Mouse (Mus musculus) hindbrain, postnatal 0 days (tissue): ENCODE measurements around the gene Phkb. TPM values are rescaled to one million over a fixed set of nuclear protein-coding genes. Genes with fewer than 3 reads are reported as not detected.

Experiments used
- ATAC-seq: fragments of 200-750 bp; cut with Nextera tagmentation; 2 replicates; pipeline ENCODE4 v1.8.0; 2017; ENCODE audit warnings: mild to moderate bottlenecking, moderate TSS enrichment, moderate library complexity
- DNase-seq: peaks from one replicate; pipeline ENCODE4 v3.0.0-alpha.2; 2015; ENCODE audit warnings: low spot score
- H3K27ac ChIP-seq: fragments of 300-500 bp; sonication (generic); 2 replicates; pipeline ENCODE4 v1.5.1; 2014; ENCODE audit warnings: mild to moderate bottlenecking
- H3K27me3 ChIP-seq: fragments of 300-500 bp; sonication (generic); 2 replicates; pipeline ENCODE4 v1.6.1; 2014; ENCODE audit warnings: low read length, mixed read lengths; ENCODE audit not compliant: insufficient read depth
- H3K36me3 ChIP-seq: fragments of 300-500 bp; sonication (generic); 2 replicates; pipeline ENCODE4 v1.6.1; 2014; ENCODE audit warnings: low read length, mixed read lengths; ENCODE audit not compliant: insufficient read depth
- H3K4me1 ChIP-seq: fragments of 300-500 bp; sonication (generic); 2 replicates; pipeline ENCODE4 v1.6.1; 2014; ENCODE audit warnings: antibody characterized with exemption, low read length, mixed read lengths; ENCODE audit not compliant: insufficient read depth
- H3K4me2 ChIP-seq: fragments of 300-500 bp; sonication (generic); 2 replicates; pipeline ENCODE4 v1.6.1; 2014; ENCODE audit warnings: low read depth, mild to moderate bottlenecking, low read length, moderate library complexity, mixed read lengths
- H3K4me3 ChIP-seq: fragments of 300-500 bp; sonication (generic); 2 replicates; pipeline ENCODE4 v1.5.1; 2014; ENCODE audit warnings: low read length
- H3K9ac ChIP-seq: fragments of 300-500 bp; sonication (generic); replicated peaks from 2 replicates; pipeline ENCODE4 v1.6.1; 2014; ENCODE audit warnings: mild to moderate bottlenecking, low read length, moderate library complexity, mixed read lengths
- H3K9me3 ChIP-seq: fragments of 300-500 bp; sonication (generic); 2 replicates; pipeline ENCODE4 v1.6.1; 2016; ENCODE audit warnings: low read length, mixed read lengths
- CTCF ChIP-seq: IDR thresholded peaks from 2 replicates; pipeline ENCODE4 v1.5.1; 2016; ENCODE audit warnings: antibody characterized with exemption, control low read depth, low read depth
- WGBS: fragments of 180-500 bp; shearing (Covaris S2); extraction: QIAGEN DNeasy Blood & Tissue Kit; methylation state at CpG from one replicate; pipeline ENCODE4 v1.1.7; 2014; 5-methylcytosine and 5-hydroxymethylcytosine counted together
- polyA plus RNA-seq: library from polyadenylated mRNA; unstranded; fragments of >200 nt; fragmentation: Nextera tagmentation; extraction: Ambion mirVana; gene quantifications from 2 replicates; pipeline ENCODE4 v1.2.1, GENCODE M21; 2015
- total RNA-seq: library from RNA; depleted of rRNA; stranded (reverse); fragments of >200 nt; gene quantifications from 2 replicates; pipeline ENCODE4 v1.2.3, GENCODE M21; 2014

Gene Phkb
- total and polyA plus RNA-seq, 2 experiments from 2014 or later, result 31.8 to 34.7 TPM

DNA sequence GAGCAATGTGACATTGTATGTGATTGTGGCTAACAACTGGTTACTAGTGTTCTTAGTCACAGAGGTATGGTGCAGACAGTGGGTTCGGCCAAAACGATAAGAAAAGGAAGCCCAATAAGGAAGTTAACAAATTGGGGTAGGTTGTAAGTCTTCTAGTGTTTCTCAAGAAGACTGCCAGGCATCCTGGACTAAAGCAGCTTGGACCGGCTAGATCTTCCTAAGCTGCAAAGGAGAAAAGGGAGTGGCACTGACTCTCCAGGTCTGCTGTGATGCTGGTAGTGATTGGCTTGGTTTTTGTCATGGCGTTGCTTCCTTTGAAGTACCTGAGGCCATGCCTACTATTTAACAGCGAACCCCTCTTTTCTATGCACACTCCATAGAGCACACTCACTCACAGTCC, 95.4 kb downstream of the Phkb start:
- TF ChIP-seq CTCF, result no peak
- no peaks in the 10 kb centered on the region for H3K36me3 ChIP-seq
- WGBS, result 89% methylated on average over 5 of the region's 5 CpGs
- no peak overlapping the region for H3K4me2 ChIP-seq
- no peak overlapping the region for H3K4me3 ChIP-seq
- H3K27me3 ChIP-seq, result no peaks in the 10 kb centered on the region
- no peaks in the 10 kb centered on the region for H3K9me3 ChIP-seq
- H3K9ac ChIP-seq, result no peak overlapping the region
- no peaks in the 10 kb centered on the region for H3K4me1 ChIP-seq
- DNase-seq (no peak), ATAC-seq (no peak)
- H3K27ac ChIP-seq, result no peak overlapping the region

DNA sequence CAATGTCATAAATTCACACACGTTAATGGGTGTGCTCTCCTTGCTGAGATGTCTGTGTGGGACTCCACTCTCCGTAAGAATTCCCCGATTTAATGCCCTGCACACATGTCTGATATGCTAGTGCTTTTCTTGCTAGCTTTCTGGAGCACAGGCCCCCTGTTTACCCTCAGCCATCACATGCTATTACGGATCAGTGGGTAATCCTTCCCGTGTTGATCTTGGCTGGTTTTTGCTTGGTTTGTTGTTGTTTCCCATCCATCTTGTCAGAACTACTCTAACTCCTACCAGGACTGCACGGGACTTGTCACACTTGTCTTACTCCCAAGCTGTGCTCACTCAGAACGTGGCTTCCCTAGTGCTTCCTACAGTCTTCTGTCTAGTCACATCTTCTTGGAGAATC, 96.6 kb downstream of the Phkb start:
- peak; percentile 4 for DNase-seq
- Histone ChIP-seq H3K9ac (no peak overlapping the region), H3K9me3 (no peaks in the 10 kb centered on the region), H3K27me3 (no peaks in the 10 kb centered on the region), H3K4me2 (no peak overlapping the region), H3K4me3 (no peak overlapping the region), H3K27ac (no peak overlapping the region), H3K36me3 (no peaks in the 10 kb centered on the region), H3K4me1 (no peaks in the 10 kb centered on the region)
- WGBS, result 81% methylated on average over 7 of the region's 7 CpGs
- no peak for ATAC-seq
- no peak for TF ChIP-seq CTCF

DNA sequence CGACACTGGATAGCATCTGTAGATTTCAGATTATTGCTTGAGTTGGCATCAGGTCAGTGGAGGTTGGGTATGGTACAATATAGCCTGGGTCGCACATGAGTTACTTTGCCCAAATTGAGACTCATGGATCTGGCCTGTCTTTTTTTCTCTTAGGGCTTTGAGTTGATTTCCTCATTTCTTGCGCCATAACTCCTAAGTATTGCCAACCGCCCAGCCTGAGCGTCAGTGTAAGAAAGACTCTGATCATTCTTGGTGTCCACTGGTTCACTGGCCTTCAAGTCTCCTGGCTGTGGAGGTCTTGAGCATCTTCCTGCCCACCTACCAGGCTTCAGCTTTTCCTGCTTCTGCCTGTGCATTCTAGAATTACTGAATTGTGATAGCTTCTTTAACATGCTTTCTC, 104.1 kb downstream of the Phkb start:
- Histone ChIP-seq H3K4me1 (no peaks in the 10 kb centered on the region), H3K9ac (no peak overlapping the region), H3K27me3 (no peaks in the 10 kb centered on the region), H3K36me3 (no peaks in the 10 kb centered on the region), H3K4me3 (no peak overlapping the region), H3K27ac (no peak overlapping the region), H3K9me3 (no peaks in the 10 kb centered on the region), H3K4me2 (no peak overlapping the region)
- no peak for ATAC-seq
- WGBS, result 98% methylated on average over 5 of the region's 5 CpGs
- no peak for DNase-seq
- TF ChIP-seq CTCF, result no peak

DNA sequence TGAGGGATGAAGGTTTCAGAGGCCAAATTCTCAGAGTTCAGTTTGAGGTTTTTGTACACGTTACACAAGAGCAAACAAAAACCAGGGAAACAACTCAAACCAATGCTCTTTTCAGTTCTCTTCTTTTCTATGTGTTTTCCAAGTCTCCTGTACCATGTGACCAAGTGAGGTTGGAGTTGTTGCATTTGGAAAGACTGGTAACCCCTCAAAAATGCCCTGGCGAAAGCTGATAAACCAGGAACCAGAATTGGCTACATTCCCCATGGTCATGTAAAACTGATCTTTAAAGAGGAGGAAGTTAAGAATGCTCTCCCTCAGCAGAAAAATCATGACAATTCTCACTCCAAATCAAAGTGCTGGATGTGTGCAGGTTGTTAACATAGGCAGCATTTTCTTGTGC, 117.6 kb downstream of the Phkb start:
- no peak for ATAC-seq
- Histone ChIP-seq H3K36me3 (no peaks in the 10 kb centered on the region), H3K9me3 (no peaks in the 10 kb centered on the region), H3K4me3 (no peak overlapping the region), H3K4me2 (no peak overlapping the region), H3K9ac (no peak overlapping the region), H3K27me3 (no peaks in the 10 kb centered on the region), H3K27ac (no peak overlapping the region), H3K4me1 (no peaks in the 10 kb centered on the region)
- WGBS, result 97% methylated on average over 2 of the region's 2 CpGs
- TF ChIP-seq CTCF, result no peak
- no peak for DNase-seq

DNA sequence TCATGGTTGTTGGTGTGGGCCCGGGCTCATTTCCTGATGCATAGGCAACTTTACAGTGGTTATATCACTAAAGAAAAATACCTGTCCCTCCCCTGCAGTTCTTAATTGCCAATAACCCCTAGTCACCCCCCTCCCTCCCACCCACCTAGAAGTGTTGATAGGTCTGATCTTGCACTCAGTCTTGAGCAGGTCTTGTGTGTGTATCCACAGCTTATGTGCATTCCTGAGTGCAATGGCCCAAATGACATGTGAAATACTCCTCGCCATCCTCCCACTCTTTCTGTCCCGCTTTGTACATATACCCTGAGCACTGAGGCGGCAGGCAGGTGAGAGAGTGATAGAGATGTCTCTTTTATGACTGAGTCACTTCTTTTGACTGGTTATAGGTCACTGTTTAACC, 119.1 kb downstream of the Phkb start:
- ATAC-seq (no peak), DNase-seq (no peak)
- H3K4me2 ChIP-seq, result no peak overlapping the region
- no peak overlapping the region for H3K9ac ChIP-seq
- 96% methylated on average over 4 of the region's 4 CpGs for WGBS
- no peaks in the 10 kb centered on the region for H3K36me3 ChIP-seq
- no peak for TF ChIP-seq CTCF
- no peaks in the 10 kb centered on the region for H3K9me3 ChIP-seq
- no peaks in the 10 kb centered on the region for H3K27me3 ChIP-seq
- H3K27ac ChIP-seq, result no peak overlapping the region
- no peaks in the 10 kb centered on the region for H3K4me1 ChIP-seq
- no peak overlapping the region for H3K4me3 ChIP-seq

DNA sequence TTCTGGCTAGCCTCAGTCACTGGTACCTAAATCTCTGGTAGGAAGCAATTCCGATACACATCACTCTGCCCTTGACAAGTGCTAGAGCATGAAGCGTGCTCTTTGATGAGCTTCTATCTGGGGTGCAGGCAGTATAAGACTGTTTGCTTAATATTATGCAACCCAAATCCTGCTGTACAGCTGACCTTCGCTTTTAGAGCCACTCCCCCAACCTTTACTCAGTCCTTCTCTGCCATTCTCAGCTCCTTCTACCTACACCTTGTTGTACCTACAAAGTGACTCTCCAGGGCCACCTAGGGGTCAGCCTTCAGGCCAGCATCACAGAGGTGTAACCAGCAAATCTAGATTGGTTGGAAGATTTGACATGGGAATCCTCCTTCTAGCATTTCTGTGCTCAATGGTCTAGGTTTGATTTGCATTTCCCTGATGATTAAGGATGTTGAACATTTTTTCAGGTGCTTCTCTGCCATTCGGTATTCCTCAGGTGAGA, 136.9 kb downstream of the Phkb start:
- Histone ChIP-seq H3K27me3 (no peaks in the 10 kb centered on the region), H3K9ac (no peak overlapping the region), H3K27ac (no peak overlapping the region), H3K4me3 (no peak overlapping the region), H3K9me3 (no peaks in the 10 kb centered on the region), H3K4me2 (no peak overlapping the region), H3K4me1 (no peaks in the 10 kb centered on the region), H3K36me3 (no peaks in the 10 kb centered on the region)
- no peak for TF ChIP-seq CTCF
- 93% methylated on average over 4 of the region's 4 CpGs for WGBS
- ATAC-seq (no peak), DNase-seq (no peak)

DNA sequence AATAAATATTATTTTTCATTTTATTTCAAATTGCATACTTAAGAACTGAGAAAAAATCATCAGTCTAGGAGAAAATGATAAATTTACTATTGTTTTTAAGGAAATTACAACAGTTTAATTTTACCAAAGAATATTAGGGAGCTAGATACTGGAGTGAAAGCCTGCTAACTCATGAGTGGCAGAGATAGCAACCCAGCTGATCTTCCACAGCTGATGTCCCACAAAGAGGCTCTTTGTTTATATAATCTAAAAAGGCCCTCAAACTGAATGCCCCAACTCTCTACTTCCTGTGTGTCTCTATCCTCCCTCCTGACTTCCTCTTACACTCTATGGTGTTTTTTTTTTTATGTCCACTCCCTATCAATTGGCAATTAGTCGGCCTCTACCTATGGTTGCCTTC, 152.2 kb downstream of the Phkb start:
- no peaks in the 10 kb centered on the region for H3K36me3 ChIP-seq
- no peak for TF ChIP-seq CTCF
- H3K4me2 ChIP-seq, result no peak overlapping the region
- H3K27me3 ChIP-seq, result no peaks in the 10 kb centered on the region
- no peak overlapping the region for H3K4me3 ChIP-seq
- 100% methylated on average over 1 of the region's 1 CpGs for WGBS
- H3K27ac ChIP-seq, result no peak overlapping the region
- ATAC-seq (no peak), DNase-seq (no peak)
- no peaks in the 10 kb centered on the region for H3K9me3 ChIP-seq
- no peaks in the 10 kb centered on the region for H3K4me1 ChIP-seq
- H3K9ac ChIP-seq, result no peak overlapping the region
